Mouse (Mus musculus): Measurements from ENCODE around the gene Hist1h2bg.
A peak's percentile ranks its signal among the peaks of the same experiment; 100 is the strongest.
"Not testable (repeated sequence)": the region's sequence is repeated elsewhere in the genome, so short reads cannot be mapped to it uniquely, and the experiment has no call there.

Hist1h2bg gene

DNA sequence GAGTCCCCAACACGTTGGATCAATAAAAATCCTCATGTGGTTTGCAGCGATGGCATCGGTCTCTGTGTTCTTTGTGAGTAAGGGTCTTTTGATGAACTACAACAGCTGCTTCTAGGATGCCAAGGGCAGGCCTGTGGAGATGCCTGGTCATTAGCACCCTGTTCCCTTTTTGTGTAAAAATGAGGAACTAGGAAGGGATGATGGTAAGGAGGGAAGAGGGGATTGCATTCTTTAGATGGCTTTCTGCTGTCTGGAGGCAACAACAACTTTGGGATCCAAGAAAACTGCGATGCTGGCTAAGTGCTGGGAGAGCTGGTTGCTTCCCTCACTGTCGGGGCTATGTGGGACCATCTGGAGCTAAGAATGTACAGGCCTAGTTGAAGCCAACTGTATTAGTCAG lies 32.9 kb upstream of the Hist1h2bg start:
- no peak for DNase-seq (ENCODE audit: low read depth, low spot score)

DNA sequence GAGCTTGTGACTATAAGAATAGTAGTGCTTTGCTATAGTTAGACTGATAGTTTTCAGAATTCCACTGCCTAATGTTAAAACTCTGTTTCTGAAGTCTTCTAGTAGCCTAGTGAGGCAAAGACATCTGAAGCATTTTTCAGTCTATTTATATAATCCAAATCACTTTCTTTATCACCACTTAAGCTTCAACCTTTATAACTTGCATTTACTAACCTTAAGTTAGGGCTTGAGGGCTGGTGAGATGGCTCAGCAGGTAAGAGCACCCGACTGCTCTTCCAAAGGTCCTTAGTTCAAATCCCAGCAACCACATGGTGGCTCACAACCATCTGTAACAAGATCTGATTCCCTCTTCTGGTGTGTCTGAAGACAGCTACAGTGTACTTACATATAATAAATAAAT lies 31.4 kb upstream of the Hist1h2bg start:
- not testable (repeated sequence) for DNase-seq (ENCODE audit: low read depth, low spot score)

DNA sequence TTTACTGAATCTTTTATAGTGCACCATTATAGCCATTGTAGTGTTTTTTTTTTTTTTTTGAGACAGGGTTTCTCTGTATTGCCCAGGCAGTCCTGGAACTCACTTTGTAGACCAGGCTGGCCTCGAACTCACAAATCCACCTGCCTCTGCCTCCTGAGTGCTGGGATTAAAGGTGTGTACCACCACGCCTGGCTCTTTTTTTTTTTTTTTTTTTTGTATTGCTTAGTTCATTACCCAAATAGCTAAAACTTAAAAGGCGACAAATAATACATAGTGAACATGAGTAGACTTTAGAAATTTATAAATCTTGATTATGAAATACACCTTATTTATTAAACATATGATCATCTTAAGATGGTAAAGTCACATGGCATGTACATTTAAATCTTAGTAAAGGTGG lies 29.7 kb upstream of the Hist1h2bg start:
- no peak for DNase-seq (ENCODE audit: low read depth, low spot score)

DNA sequence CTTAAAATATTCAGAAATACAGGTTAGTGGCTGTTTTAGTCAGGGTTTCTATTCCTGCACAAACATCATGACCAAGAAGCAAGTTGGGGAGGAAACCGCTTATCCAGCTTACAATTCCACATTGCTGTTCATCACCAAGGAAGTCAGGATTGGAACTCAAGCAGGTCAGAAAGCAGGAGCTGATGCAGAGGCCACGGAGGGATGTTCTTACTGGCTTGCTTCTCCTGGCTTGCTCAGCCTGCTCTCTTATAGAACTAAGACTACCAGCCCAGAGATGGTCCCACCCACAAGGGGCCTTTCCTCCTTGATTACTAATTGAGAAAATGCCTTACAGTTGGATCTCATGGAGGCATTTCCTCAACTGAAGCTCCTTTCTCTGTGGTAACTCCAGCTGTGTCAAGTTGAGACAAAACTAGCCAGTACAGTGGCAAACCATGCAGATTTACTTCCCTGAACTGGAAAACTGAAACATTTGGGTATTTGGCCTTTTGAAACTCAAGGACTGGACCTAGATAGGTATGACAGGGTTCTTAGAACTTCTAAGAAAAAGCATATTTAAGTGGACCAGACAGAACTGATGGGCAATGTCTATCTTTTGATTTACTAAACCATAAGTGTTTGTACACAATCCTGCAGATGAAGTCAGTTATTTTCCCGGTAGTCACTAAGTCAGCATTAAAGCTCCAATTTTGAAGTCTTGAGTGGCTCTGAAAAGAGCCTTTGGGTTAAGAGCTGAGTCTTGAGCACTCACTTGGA lies 28.8 kb upstream of the Hist1h2bg start:
- DNase-seq (ENCODE audit: low read depth, low spot score): not testable (repeated sequence)

DNA sequence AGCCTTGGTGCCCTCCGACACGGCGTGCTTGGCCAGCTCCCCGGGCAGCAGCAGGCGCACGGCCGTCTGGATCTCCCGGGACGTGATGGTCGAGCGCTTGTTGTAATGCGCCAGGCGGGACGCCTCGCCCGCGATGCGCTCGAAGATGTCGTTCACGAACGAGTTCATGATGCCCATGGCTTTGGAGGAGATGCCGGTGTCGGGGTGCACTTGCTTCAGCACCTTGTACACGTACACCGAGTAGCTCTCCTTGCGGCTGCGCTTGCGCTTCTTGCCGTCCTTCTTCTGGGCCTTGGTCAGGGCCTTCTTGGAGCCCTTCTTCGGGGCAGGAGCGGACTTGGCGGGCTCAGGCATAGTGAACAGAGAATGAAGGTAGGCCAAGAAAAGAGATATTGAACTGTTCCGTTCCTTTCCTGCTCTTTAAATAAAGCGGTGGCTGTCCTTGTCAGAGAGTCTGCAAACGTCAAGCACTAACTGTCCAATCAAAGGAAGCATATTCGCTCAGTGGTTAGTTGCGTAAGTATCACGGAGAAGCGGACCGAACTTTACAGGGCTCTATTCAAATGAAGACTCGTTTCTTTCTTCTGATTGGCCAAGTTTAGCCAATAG lies 28.1 kb upstream of the Hist1h2bg start, which contains the start of gene Hist1h2bh:
TSS of gene Hist1h2bh (minus strand) at position 394 of the 609 bp plus-strand sequence.
- peak; percentile 98 for DNase-seq (ENCODE audit: low read depth, low spot score)

DNA sequence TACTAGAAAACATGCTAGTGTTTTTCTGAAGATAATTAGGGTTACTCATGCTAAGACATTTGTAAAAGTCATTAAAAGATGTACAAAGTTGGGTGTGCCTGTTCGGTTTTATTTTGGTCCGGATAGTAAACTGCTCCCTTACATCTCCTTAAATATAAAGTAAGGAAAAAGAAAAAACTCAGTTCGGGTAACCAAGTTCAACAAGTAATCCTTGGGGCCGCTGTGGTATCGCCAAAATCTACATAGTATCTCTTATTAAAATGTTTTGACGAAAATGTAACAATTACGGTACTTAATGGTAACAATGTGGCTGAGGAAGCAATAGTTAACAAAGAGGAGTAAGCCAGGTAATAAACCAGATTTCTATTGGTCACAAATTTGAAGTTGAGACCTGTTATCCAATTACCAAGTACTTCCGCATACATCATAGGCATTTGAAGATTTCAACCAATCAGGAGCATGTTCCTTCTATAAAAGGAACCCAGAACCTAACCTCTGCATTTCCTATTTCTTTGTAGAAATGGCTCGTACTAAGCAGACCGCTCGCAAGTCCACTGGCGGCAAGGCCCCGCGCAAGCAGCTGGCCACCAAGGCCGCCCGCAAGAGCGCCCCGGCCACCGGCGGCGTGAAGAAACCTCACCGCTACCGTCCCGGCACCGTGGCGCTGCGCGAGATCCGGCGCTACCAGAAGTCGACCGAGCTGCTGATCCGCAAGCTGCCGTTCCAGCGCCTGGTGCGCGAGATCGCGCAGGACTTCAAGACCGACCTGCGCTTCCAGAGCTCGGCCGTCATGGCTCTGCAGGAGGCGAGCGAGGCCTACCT lies 27.0 kb upstream of the Hist1h2bg start, which contains the start of gene Hist1h3f:
TSS of gene Hist1h3f (plus strand) at position 88 of the 822 bp plus-strand sequence.
- peak; percentile 97 for DNase-seq (ENCODE audit: low read depth, low spot score)

DNA sequence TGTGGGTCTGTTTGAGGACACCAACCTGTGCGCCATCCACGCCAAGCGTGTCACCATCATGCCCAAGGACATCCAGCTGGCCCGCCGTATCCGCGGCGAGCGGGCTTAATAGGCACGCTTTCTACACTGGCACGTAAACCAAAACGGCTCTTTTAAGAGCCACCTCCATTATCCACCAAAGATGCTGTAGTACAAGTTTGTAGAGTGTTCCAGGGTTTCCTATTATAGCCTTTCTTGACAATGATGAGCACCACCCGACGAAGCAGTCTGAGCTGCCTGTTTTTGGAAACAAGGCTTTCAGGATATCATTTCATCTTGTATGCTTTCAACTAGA lies 26.4 kb upstream of the Hist1h2bg start:
- not testable (repeated sequence) for DNase-seq (ENCODE audit: low read depth, low spot score)

DNA sequence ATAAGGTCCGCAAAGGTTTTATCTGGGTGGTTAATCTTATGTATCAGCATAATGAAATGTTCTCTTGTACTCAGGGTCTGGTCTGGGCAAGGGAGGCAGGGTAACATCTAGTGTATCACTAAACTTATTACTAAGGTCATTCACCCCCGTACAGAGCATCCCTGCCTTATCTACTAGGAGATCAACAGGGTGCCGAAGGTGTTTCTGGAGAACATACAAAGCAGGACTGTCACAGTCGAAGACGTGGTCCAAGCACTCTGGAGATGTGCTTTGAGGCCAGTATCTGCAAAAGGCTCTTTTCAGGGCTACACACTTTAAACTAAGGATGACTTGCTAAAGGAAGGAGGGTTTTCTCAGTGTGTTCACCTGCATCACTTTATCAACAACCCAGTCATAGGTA lies 24.5 kb upstream of the Hist1h2bg start:
- no peak for DNase-seq (ENCODE audit: low read depth, low spot score)

DNA sequence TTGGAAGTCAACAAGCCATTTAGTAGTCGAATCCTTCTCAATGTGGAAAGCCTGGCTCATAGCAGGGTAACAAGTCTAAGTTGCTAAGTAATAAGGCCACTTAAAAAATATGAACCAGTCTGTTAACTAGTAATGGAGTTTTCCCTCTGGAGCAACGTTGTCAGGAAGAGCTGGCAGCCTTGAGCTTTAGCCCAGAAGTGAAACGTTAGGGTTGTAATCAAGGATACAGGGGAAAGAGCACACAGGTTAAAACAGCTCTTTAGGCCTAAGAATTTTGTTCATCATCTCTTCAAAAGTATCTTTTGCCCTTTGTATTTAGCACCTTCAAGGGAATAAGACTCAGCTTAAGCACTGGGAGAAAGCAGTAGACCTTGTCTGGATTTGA lies 20.4 kb upstream of the Hist1h2bg start:
- DNase-seq (ENCODE audit: low read depth, low spot score): no peak

DNA sequence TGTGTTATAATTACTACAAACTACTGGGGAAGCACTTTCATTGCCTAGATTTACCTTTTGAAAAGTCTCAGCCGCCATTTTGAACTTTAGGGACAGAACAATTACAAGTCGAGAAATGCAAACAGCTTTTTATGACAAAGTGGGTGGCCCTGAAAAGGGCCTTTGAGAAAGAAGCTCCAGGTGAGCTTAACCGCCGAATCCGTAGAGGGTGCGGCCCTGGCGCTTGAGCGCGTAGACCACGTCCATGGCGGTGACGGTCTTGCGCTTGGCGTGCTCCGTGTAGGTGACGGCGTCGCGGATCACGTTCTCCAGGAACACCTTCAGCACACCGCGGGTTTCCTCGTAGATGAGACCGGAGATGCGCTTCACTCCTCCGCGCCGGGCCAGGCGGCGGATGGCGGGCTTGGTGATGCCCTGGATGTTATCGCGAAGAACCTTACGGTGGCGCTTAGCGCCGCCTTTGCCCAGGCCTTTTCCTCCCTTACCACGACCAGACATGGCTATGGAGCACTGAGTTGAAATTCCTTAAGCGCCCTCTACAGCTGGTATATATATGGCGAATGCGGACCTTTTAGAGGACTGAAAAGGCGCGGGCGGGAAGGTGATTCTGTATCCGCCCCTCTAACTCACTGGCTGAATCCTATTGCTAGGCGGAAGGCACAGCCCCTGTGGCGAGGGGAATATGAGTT lies 19.9 kb upstream of the Hist1h2bg start, which contains the start of gene Hist1h4f:
TSS of gene Hist1h4f (minus strand) at position 503 of the 689 bp plus-strand sequence.
- DNase-seq (ENCODE audit: low read depth, low spot score): peak; percentile 98

DNA sequence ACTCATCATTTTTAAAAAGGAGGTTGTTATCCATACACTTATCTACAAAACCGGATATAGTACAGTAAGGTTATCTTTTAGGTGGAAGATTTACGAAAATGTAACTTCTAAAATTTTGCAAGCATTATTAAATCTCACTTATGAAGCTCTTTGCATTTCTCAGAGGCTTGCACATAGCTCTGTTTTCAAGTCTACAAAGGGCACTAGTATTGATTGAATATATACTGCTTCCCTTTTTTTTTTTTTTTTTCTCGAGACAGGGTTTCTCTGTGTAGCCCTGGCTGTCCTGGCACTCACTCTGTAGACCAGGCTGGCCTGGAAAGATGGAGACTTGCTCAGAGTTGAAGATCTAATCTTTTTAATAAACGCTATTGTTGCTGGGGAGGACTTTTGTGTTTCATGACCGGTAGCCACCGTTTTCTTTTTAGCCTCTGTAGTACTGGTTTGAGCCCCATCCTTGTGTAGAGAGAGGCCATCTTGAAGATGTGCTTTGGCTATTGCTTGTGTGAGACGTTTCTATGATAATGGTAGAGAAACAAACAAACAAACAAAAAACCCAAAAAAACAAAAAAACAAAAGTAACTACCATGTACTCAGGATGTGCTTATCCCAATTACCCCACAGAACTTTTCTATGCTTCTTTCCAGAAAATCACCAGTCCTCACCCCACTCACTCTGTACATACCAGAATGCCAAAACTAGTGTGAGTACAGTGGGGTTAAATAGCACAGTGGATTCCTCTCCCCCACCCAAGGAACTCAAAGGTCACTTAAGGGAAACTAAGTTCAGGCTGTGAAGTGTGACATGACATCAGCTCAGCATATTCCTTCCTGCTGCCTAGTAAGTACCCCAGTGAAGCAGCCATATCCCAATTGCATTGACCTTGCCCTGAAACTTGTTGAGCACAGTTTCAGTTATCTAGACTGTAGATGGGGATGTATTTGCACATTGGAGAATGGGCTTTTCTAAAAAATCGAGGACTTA lies 19.0 kb upstream of the Hist1h2bg start:
- no peak for DNase-seq (ENCODE audit: low read depth, low spot score)

DNA sequence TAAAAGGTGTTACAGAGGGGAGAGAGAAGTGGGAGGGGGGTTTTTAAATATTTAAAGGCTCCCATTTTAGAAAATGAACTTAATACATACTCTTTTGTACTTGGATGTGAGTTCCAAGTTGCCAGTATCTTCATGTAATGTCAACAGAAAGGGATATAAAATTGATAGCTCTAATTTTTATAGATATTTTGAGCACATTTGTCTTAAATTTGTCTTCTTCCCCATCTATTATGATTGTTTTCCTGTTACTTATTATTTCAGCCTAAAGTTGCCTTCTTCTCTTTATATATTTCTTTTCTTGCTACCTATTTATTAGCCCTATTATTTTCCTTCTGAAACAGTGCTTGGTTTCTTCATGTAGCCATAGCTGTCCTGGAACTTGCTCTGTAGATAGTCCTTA lies 18.2 kb upstream of the Hist1h2bg start, which contains the start of gene Hist1h1d:
TSS of gene Hist1h1d (plus strand) at position 301 of the 400 bp plus-strand sequence.
- DNase-seq (ENCODE audit: low read depth, low spot score): no peak

DNA sequence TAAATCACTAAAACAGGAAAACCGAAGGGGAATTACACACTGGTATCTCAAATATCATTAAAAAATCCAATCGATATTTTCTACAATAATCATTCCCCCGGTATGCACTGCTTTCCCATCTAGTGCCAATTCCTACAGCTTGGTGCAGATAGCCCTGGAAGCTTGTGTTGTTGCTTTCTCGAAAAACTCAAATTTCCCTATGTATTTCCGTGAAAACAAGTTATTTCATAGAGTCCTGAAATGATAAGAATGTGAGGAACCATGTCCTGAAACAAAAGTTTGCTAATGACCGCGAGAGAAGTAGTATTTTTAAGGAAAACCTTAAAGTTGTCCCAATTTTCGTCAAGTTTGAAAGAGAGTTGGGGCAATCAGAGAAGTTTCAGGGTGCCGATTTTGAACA lies 16.8 kb upstream of the Hist1h2bg start:
- DNase-seq (ENCODE audit: low read depth, low spot score): no peak

DNA sequence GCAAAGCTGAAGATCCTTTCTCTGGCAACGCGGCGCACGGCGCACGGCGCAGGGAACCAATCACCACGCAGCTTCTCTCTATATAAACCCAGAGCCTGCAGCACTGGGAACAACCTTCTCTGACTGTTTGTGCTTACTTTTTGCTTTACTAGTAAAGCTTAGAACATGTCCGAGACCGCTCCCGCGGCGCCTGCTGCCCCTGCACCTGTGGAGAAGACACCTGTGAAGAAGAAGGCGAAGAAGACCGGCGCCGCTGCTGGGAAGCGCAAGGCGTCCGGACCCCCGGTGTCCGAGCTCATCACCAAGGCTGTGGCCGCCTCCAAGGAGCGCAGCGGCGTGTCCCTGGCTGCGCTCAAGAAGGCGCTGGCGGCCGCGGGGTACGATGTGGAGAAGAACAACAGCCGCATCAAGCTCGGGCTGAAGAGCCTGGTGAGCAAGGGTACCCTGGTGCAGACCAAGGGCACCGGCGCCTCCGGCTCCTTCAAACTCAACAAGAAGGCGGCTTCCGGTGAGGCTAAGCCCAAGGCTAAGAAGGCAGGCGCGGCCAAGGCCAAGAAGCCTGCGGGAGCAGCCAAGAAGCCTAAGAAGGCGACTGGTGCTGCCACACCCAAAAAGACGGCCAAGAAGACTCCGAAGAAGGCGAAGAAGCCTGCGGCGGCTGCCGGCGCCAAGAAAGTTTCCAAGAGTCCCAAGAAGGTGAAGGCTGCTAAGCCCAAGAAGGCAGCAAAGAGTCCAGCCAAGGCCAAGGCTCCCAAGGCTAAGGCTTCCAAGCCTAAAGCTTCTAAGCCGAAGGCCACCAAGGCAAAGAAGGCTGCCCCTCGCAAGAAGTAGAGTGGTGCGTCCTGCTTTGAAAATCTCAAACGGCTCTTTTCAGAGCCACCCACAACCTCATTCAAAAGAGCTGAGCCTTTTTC lies 16.0 kb upstream of the Hist1h2bg start:
- peak; percentile 93 for DNase-seq (ENCODE audit: low read depth, low spot score)

DNA sequence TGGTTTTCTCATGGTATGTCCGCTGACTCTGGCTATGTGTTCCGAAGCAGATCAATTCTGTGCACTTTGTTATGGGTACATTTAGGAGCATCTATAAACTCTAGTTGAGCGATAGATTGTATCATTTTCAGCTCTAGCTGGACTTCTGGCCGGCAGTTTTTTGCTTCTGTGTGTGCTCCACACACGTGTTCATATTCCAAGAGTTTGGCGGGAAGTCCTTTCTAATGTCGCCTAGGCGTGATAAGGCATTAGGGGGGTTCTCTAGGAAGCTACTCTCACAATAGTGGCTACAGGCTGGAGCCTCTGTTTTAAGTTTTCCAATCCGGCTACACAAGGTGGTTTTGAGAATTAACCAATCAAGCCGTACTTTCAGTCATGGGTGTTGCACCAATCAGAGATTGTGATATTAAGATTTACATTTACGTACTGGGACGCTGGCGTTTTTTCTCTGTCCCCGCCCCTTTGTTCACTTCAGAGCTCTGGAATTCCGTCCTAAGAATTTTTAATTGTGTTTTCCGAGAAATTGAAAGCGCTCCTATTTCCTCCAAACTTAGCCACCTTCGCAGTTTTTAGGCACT lies 15.3 kb upstream of the Hist1h2bg start:
- DNase-seq (ENCODE audit: low read depth, low spot score): peak; percentile 97

DNA sequence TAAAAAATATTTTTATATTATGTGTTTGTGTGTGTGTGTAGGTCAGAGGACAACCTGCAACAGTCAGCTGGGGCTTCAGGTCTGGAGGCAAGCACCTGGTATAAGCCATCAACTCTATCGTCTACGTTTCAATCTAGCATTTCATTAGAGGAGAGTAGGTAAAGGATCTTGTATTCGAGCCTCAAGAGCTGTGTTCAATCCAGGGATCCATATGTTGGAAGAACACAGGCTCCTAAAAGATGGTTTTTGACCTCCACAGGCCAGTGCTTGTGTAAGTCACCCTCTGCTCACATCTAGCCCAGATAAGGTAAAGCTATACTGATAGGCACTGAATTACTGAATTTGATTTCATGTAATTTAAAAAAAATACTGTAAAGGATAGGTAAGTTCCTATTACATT lies 14.3 kb upstream of the Hist1h2bg start:
- DNase-seq (ENCODE audit: low read depth, low spot score): no peak

DNA sequence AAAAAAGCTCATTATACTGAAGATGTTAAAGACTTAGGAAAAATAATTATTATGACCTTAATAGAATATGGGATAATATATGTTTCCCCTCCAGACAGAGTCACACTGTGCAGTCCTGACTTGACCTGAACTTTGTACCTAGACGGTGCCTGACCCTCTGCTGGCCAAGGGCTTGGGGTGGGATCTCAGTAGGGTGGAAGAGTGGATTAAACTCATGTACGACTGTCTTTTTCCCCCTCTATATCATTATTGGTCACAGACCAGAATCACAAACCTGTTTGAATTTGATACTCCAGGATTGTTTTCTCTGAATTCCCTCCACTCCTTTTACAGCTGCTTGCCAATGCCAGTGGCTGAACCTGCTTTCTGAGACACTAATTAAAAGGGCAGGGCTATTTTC lies 10.5 kb upstream of the Hist1h2bg start:
- DNase-seq (ENCODE audit: low read depth, low spot score): not testable (repeated sequence)

DNA sequence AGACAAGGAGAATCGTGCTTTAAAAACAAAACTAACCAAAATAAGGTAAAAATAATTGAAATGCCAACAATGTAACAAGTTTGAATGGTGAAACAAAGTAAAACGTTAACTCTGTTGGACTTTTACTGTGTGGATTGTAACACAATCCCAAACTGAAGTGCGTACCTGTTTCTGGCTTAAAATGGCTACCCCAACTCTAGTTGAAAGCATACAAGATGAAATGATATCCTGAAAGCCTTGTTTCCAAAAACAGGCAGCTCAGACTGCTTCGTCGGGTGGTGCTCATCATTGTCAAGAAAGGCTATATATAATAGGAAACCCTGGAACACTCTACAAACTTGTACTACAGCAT lies 9.7 kb upstream of the Hist1h2bg start:
- not testable (repeated sequence) for DNase-seq (ENCODE audit: low read depth, low spot score)

All from brain, adult 2 months (tissue).